Mouse (Mus musculus) myocyte (in vitro differentiated cells): ENCODE results near the gene Spocd1. TPM values are rescaled to one million over a fixed set of nuclear protein-coding genes. Genes with fewer than 3 reads are reported as not detected.

Experiments used
- H3K27me3 ChIP-seq: one replicate; pipeline ENCODE4 v1.6.1; 2011; ENCODE audit not compliant: control insufficient read depth, insufficient read depth, insufficient read length
- H3K36me3 ChIP-seq: one replicate; pipeline ENCODE4 v1.6.1; 2011; ENCODE audit not compliant: control insufficient read depth, insufficient read depth
- H3K4me2 ChIP-seq: one replicate; pipeline ENCODE4 v1.6.1; 2011; ENCODE audit warnings: low read depth, control low read depth
- H3K4me3 ChIP-seq: one replicate; pipeline ENCODE4 v1.5.1; 2011; ENCODE audit warnings: mild to moderate bottlenecking, control low read depth, moderate library complexity
- H3K79me2 ChIP-seq: one replicate; pipeline ENCODE4 v1.6.1; 2011; ENCODE audit not compliant: control insufficient read depth, insufficient read depth
- H3ac ChIP-seq: one replicate; pipeline ENCODE4 v1.6.1; 2011; ENCODE audit not compliant: control insufficient read depth, insufficient read length
- CEBPB ChIP-seq: IDR thresholded peaks from 2 replicates; pipeline ENCODE4 v1.6.1; 2011; ENCODE audit warnings: mild to moderate bottlenecking, moderate library complexity; ENCODE audit not compliant: poor library complexity, insufficient read depth, severe bottlenecking
- E2F4 ChIP-seq: IDR thresholded peaks from one replicate; pipeline ENCODE4 v1.6.1; 2011; ENCODE audit warnings: mild to moderate bottlenecking, control low read depth, moderate library complexity; ENCODE audit not compliant: insufficient read depth
- MAX ChIP-seq: IDR thresholded peaks from one replicate; pipeline ENCODE4 v1.6.1; 2011; ENCODE audit warnings: low read depth, mild to moderate bottlenecking, control low read depth
- MYOD1 ChIP-seq, 3 experiments: IDR thresholded peaks; one replicate each; pipeline ENCODE4 v1.6.1; 2011; ENCODE audit warnings: control low read depth in 2 of 3, low read depth in 2 of 3, mild to moderate bottlenecking in 2 of 3, moderate library complexity in 1 of 3; ENCODE audit not compliant: insufficient read length in 2 of 3, control insufficient read depth in 1 of 3
- MYOG ChIP-seq, 3 experiments: IDR thresholded peaks; one replicate each; pipeline ENCODE4 v1.6.1; 2011; ENCODE audit warnings: control low read depth in 2 of 3, low read depth in 2 of 3, mild to moderate bottlenecking in 2 of 3; ENCODE audit not compliant: insufficient read length in 2 of 3, control insufficient read depth in 1 of 3, insufficient read depth in 1 of 3
- POLR2A ChIP-seq: IDR thresholded peaks from one replicate; pipeline ENCODE4 v1.6.1; 2011; ENCODE audit warnings: low read depth, mild to moderate bottlenecking, control low read depth, moderate library complexity; ENCODE audit not compliant: insufficient read length
- POLR2AphosphoS2 ChIP-seq: IDR thresholded peaks from one replicate; pipeline ENCODE4 v1.6.1; 2011; ENCODE audit warnings: low read depth, control low read depth; ENCODE audit not compliant: insufficient read length
- REST ChIP-seq: IDR thresholded peaks from one replicate; pipeline ENCODE4 v1.6.1; 2011; ENCODE audit warnings: mild to moderate bottlenecking, control low read depth, moderate library complexity; ENCODE audit not compliant: insufficient read depth, insufficient read length
- SRF ChIP-seq: IDR thresholded peaks from one replicate; pipeline ENCODE4 v1.6.1; 2011; ENCODE audit warnings: low read depth; ENCODE audit not compliant: control insufficient read depth, insufficient read length
- TCF12 ChIP-seq: IDR thresholded peaks from one replicate; pipeline ENCODE4 v1.6.1; 2011; ENCODE audit warnings: mild to moderate bottlenecking, control low read depth; ENCODE audit not compliant: poor library complexity, insufficient read depth, severe bottlenecking
- TCF3 ChIP-seq: IDR thresholded peaks from one replicate; pipeline ENCODE4 v1.6.1; 2011; ENCODE audit warnings: low read depth, control low read depth; ENCODE audit not compliant: insufficient read length
- USF1 ChIP-seq: IDR thresholded peaks from one replicate; pipeline ENCODE4 v1.6.1; 2011; ENCODE audit warnings: low read depth, mild to moderate bottlenecking, control low read depth, moderate library complexity
- polyA plus RNA-seq: library from polyadenylated mRNA; unstranded; fragments of >200 nt; fragmentation: generic; extraction: Trizol; gene quantifications from one replicate; pipeline ENCODE4 v1.2.1, GENCODE M21; 2012; ENCODE audit warnings: missing spikeins

The Spocd1 gene
- polyA plus RNA-seq, 1 experiment: not detected

DNA sequence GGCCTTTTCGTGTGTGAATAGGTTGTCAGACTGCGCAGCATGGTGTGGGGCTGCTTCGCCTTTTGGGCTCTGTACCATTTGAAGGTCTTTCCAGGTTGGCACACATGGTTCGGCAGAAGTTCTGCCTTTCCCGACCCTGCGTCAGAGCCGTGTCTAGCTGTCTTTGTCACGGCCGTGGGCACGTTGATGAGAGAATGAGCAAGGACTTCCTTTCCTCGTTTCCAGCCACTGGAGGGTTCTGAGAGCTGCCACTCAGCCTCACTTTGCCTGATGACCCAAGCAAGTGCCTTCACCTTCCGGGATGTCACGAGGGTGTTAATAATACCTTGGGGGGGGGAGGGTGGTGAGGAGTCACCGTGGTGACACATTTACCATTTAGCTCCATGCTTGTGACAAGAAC, 4.6 kb downstream of the Spocd1 start:
- no peak for TF ChIP-seq USF1
- no peak for TF ChIP-seq POLR2A
- TF ChIP-seq MAX: no peak
- no peak for TF ChIP-seq POLR2AphosphoS2
- TF ChIP-seq MYOG (IDR thresholded peaks at IDR 0.05; ENCODE audit: control insufficient read depth in 1 of 3, insufficient read depth in 1 of 3, insufficient read length in 2 of 3, low read depth in 2 of 3): no peak
- TF ChIP-seq REST: no peak
- no peak for TF ChIP-seq TCF3
- TF ChIP-seq MYOD1 (IDR thresholded peaks at IDR 0.05; ENCODE audit: control insufficient read depth in 1 of 3, insufficient read length in 2 of 3, low read depth in 2 of 3): no peak
- TF ChIP-seq CEBPB: no peak
- Histone ChIP-seq H3K79me2 (no peaks in the 10 kb centered on the region), H3K36me3 (no peaks in the 10 kb centered on the region), H3ac (no peak overlapping the region), H3K27me3 (peaks cover 18% of the 10 kb centered on the region), H3K4me2 (no peak overlapping the region), H3K4me3 (no peak overlapping the region)

DNA sequence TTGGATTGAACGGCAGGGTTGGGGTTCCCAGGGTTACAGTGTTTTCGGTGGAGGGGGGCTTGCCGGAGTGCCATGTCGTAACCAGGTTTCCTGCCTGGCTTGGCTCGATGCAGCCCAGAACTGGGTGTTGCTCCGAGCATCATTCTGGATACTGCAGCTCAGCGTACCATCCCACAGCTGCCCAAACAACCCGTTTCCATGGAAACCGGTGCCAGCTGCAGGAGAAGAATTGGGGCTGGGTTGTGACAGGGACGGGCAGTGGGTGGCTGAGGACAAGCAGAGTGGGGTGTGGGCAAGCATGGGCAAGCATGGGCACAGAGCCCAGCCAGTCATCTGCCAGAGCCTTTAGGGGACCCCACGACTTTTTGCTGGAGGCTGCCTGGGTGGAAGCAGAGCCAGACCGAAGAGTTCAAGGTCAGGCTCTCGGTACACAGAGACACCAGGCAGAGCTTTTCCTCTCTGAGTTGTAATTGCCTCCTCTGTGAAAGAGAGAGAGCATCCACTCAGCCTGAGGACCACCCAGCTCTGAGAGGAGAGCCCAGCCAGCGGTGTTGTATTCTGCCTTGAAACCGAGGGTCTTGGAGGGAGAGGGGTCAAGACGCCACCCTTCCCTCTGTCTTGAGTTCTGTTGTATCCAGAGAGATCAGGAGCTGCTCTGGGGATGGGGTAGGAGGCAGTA, 5.3 kb downstream of the Spocd1 start:
- H3K4me3 ChIP-seq: no peak overlapping the region
- no peaks in the 10 kb centered on the region for H3K36me3 ChIP-seq

DNA sequence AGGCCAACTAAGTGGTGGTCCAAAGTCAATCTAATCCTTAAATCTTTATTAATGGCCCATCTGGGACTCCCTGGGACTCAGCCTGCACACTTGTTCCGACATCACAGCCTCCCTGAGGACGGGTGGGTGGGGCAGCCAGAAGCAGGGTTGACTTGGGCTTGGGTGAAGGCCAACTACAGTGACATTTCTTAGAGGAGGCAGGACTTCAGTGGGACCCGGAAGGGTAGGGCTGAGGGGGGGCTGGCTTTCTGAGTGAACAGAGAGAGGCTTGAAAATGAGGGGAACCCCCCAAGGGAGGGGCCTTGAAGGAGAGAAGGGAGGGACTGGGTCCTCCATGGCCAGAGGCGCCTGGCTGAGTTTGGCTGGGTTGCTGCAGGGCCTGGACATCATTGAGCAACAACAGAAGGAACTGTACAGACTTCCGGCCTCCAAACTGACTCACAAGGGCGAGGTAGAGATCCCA, 22.3 kb downstream of the Spocd1 start:
- no peak overlapping the region for H3ac ChIP-seq
- TF ChIP-seq TCF12 (no peak), POLR2AphosphoS2 (no peak), CEBPB (no peak), E2F4 (no peak), USF1 (no peak), SRF (no peak), POLR2A (no peak), MYOG (IDR thresholded peaks at IDR 0.05; ENCODE audit: control insufficient read depth in 1 of 3, insufficient read depth in 1 of 3, insufficient read length in 2 of 3, low read depth in 2 of 3) (no peak), MAX (no peak)
- no peak overlapping the region for H3K4me3 ChIP-seq
- H3K36me3 ChIP-seq: no peaks in the 10 kb centered on the region
- H3K79me2 ChIP-seq: no peaks in the 10 kb centered on the region
- H3K4me2 ChIP-seq: no peak overlapping the region
- H3K27me3 ChIP-seq: peaks cover 18% of the 10 kb centered on the region

More for the DNA sequence above, 5.3 kb downstream of the Spocd1 start:
- no peak overlapping the region for H3ac ChIP-seq
- TF ChIP-seq USF1: no peak
- peak in 1 of 3 experiments; percentile 2 for TF ChIP-seq MYOD1 (IDR thresholded peaks at IDR 0.05; ENCODE audit: control insufficient read depth in 1 of 3, insufficient read length in 2 of 3, low read depth in 2 of 3)
- H3K4me2 ChIP-seq: no peak overlapping the region
- H3K27me3 ChIP-seq: peaks cover 21% of the 10 kb centered on the region
- no peaks in the 10 kb centered on the region for H3K79me2 ChIP-seq

GRCm38 (mm10) chr4:129952241-129952810, 23.3 kb downstream of the Spocd1 start:
- H3K4me2 ChIP-seq: no peak overlapping the region
- H3K27me3 ChIP-seq: peaks cover 12% of the 10 kb centered on the region
- H3ac ChIP-seq: no peak overlapping the region
- H3K79me2 ChIP-seq: no peaks in the 10 kb centered on the region
- H3K36me3 ChIP-seq: no peaks in the 10 kb centered on the region
- TF ChIP-seq SRF (no peak), POLR2AphosphoS2 (no peak), POLR2A (no peak), E2F4 (no peak), MYOG (IDR thresholded peaks at IDR 0.05; ENCODE audit: control insufficient read depth in 1 of 3, insufficient read depth in 1 of 3, insufficient read length in 2 of 3, low read depth in 2 of 3) (no peak), CEBPB (no peak), REST (no peak)
- no peak overlapping the region for H3K4me3 ChIP-seq

- TF ChIP-seq REST (no peak), CEBPB (no peak), POLR2A (no peak), E2F4 (no peak), TCF12 (no peak), MAX (no peak), TCF3 (no peak)
- Histone ChIP-seq H3K4me3 (no peak overlapping the region), H3K79me2 (no peaks in the 10 kb centered on the region), H3K36me3 (no peaks in the 10 kb centered on the region), H3K4me2 (no peak overlapping the region), H3ac (no peak overlapping the region), H3K27me3 (peaks cover 6% of the 10 kb centered on the region)
Measured at GRCm38 (mm10) chr4:129954527-129954926, 25.5 kb downstream of the Spocd1 start.
